Mouse (Mus musculus) cerebellum, adult 9-11 months (tissue): ENCODE results near the gene Fam69b.

Source experiments
- DNase-seq: peaks from one replicate; pipeline ENCODE4 v3.0.0; 2022

The Fam69b gene

GRCm38 (mm10) chr2:26628792-26629437 is 658 bp downstream of the Fam69b start:
- no peak for DNase-seq

GRCm38 (mm10) chr2:26632541-26633395 is 4.5 kb downstream of the Fam69b start:
- DNase-seq: peak; percentile 18

GRCm38 (mm10) chr2:26633953-26634530 is 5.8 kb downstream of the Fam69b start:
- DNase-seq: no peak

GRCm38 (mm10) chr2:26634629-26635488 is 6.6 kb downstream of the Fam69b start:
- peak; percentile 24 for DNase-seq

- DNase-seq: peak; percentile 20
Measured at GRCm38 (mm10) chr2:26635489-26636324, 7.5 kb downstream of the Fam69b start.

GRCm38 (mm10) chr2:26636325-26636635 is 8.0 kb downstream of the Fam69b start:
- DNase-seq: no peak

GRCm38 (mm10) chr2:26637316-26637932 is 9.2 kb downstream of the Fam69b start:
- no peak for DNase-seq

GRCm38 (mm10) chr2:26638039-26638438 is 9.8 kb downstream of the Fam69b start:
- no peak for DNase-seq

- DNase-seq: no peak
Measured at GRCm38 (mm10) chr2:26638572-26638971, 10.3 kb downstream of the Fam69b start.

- peak; percentile 39 for DNase-seq
Measured at GRCm38 (mm10) chr2:26639083-26639482, 10.8 kb downstream of the Fam69b start.

- peak; percentile 93 for DNase-seq
Measured at GRCm38 (mm10) chr2:26639838-26640830, 11.9 kb downstream of the Fam69b start.

- no peak for DNase-seq
Measured at GRCm38 (mm10) chr2:26641006-26641647, 12.9 kb downstream of the Fam69b start.

GRCm38 (mm10) chr2:26643942-26644341 is 15.7 kb downstream of the Fam69b start:
- no peak for DNase-seq

- peak; percentile 78 for DNase-seq
Measured at GRCm38 (mm10) chr2:26646643-26647293, 18.5 kb downstream of the Fam69b start.

- no peak for DNase-seq
Measured at GRCm38 (mm10) chr2:26654687-26655086, 26.4 kb downstream of the Fam69b start.

- DNase-seq: no peak
Measured at GRCm38 (mm10) chr2:26657426-26657825, 29.2 kb downstream of the Fam69b start.

GRCm38 (mm10) chr2:26661143-26661752 is 33.0 kb downstream of the Fam69b start:
- no peak for DNase-seq

GRCm38 (mm10) chr2:26661768-26662508 is 33.7 kb downstream of the Fam69b start:
- no peak for DNase-seq
